Mouse (Mus musculus) liver, embryonic 15.5 days (tissue): ENCODE data around the gene Cyb5d1. TPM values are rescaled to one million over a fixed set of nuclear protein-coding genes. Genes with fewer than 3 reads are reported as not detected.

Experiments
- ATAC-seq: fragments of 200-750 bp; cut with Nextera tagmentation; 2 replicates; pipeline ENCODE4 v1.8.0; 2017; ENCODE audit warnings: moderate number of reproducible peaks, mild to moderate bottlenecking, moderate library complexity; ENCODE audit not compliant: insufficient read depth
- H3K27ac ChIP-seq: fragments of 300-500 bp; sonication (generic); replicated peaks from 2 replicates; pipeline ENCODE4 v1.5.1; 2015; ENCODE audit warnings: mild to moderate bottlenecking, inconsistent platforms
- H3K27me3 ChIP-seq: fragments of 300-500 bp; sonication (generic); 2 replicates; pipeline ENCODE4 v1.6.1; 2015; ENCODE audit warnings: mild to moderate bottlenecking, inconsistent platforms
- H3K36me3 ChIP-seq: fragments of 300-500 bp; sonication (generic); replicated peaks from 2 replicates; pipeline ENCODE4 v1.6.1; 2015; ENCODE audit warnings: moderate library complexity, mild to moderate bottlenecking, inconsistent platforms
- H3K4me1 ChIP-seq: fragments of 300-500 bp; sonication (generic); replicated peaks from 2 replicates; pipeline ENCODE4 v1.6.1; 2015; ENCODE audit warnings: inconsistent platforms
- H3K4me2 ChIP-seq: fragments of 300-500 bp; sonication (generic); 2 replicates; pipeline ENCODE4 v1.6.1; 2015; ENCODE audit warnings: moderate library complexity, mild to moderate bottlenecking, inconsistent platforms
- H3K4me3 ChIP-seq: fragments of 300-500 bp; sonication (generic); replicated peaks from 2 replicates; pipeline ENCODE4 v1.5.1; 2015; ENCODE audit warnings: mild to moderate bottlenecking, inconsistent platforms
- H3K9ac ChIP-seq: fragments of 300-500 bp; sonication (generic); 2 replicates; pipeline ENCODE4 v1.6.1; 2015; ENCODE audit warnings: moderate library complexity, mild to moderate bottlenecking, inconsistent platforms
- H3K9me3 ChIP-seq: fragments of 300-500 bp; sonication (generic); replicated peaks from 2 replicates; pipeline ENCODE4 v1.6.1; 2016; ENCODE audit warnings: inconsistent platforms
- WGBS: fragments of 180-500 bp; shearing (Covaris S2); methylation state at CpG from one replicate; pipeline ENCODE4 v1.1.7; 2015; ENCODE audit warnings: mixed read lengths; ENCODE audit not compliant: insufficient replicate concordance; 5-methylcytosine and 5-hydroxymethylcytosine counted together
- polyA plus RNA-seq: library from polyadenylated mRNA; unstranded; fragments of >200 nt; fragmentation: Nextera tagmentation; extraction: Ambion mirVana; gene quantifications from 2 replicates; pipeline ENCODE4 v1.2.1, GENCODE M21; 2015

Cyb5d1 gene
- polyA plus RNA-seq, 1 experiment from 2014 or later = 9.6 TPM

DNA sequence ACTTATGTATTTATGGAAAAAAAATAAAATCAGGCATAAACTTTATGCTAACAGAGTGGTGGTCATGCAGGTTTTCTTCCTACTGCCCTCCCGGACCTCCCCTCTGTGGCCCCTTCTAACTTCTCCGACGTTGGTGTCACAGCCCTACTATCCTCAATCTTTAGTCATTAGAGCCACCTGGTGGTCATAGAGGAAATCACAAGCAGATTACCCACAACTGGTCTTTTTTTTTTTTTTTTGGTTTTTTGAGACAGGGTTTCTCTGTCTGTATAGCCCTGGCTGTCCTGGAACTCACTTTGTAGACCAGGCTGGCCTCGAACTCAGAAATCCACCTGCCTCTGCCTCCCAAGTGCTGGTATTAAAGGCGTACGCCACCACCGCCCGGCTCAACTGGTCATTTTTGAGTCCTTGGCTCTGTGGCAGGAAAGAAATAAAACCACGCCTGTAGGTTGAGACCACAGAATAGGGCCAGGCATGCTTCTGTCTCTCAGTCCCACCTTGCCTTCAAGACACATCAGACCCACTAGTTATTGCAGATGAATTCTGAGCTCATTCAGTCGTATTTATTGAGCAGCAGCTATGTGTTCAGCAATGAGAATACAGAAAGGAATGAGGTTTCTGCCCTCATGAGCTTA is 4.9 kb downstream of the Cyb5d1 start:
- no peak for ATAC-seq
- H3K27ac ChIP-seq = no peak overlapping the region
- H3K27me3 ChIP-seq = no peaks in the 10 kb centered on the region
- H3K36me3 ChIP-seq = no peaks in the 10 kb centered on the region
- H3K4me2 ChIP-seq = no peak overlapping the region
- no peaks in the 10 kb centered on the region for H3K9me3 ChIP-seq
- WGBS = 37% methylated on average over 10 of the region's 10 CpGs
- no peak overlapping the region for H3K4me3 ChIP-seq
- H3K9ac ChIP-seq = no peak overlapping the region
- peaks cover 8% of the 10 kb centered on the region for H3K4me1 ChIP-seq

- Histone ChIP-seq H3K9me3 (no peaks in the 10 kb centered on the region), H3K27me3 (no peaks in the 10 kb centered on the region), H3K27ac (no peak overlapping the region), H3K4me3 (no peak overlapping the region), H3K4me2 (no peak overlapping the region), H3K36me3 (no peaks in the 10 kb centered on the region), H3K9ac (no peak overlapping the region), H3K4me1 (peaks cover 8% of the 10 kb centered on the region)
- 63% methylated on average over 14 of the region's 14 CpGs for WGBS
- ATAC-seq = no peak
Measured at GRCm38 (mm10) chr11:69389531-69390399, 5.7 kb downstream of the Cyb5d1 start.

GRCm38 (mm10) chr11:69388680-69389079 is 6.8 kb downstream of the Cyb5d1 start:
- no peak overlapping the region for H3K4me2 ChIP-seq
- no peak overlapping the region for H3K9ac ChIP-seq
- WGBS = 81% methylated on average over 4 of the region's 4 CpGs
- H3K4me1 ChIP-seq = 0 out of 2 replicates have a peak, but pooled peaks cover 4% of the 10 kb centered on the region
- H3K36me3 ChIP-seq = no peaks in the 10 kb centered on the region
- H3K27ac ChIP-seq = no peak overlapping the region
- no peak overlapping the region for H3K4me3 ChIP-seq
- no peaks in the 10 kb centered on the region for H3K27me3 ChIP-seq
- no peaks in the 10 kb centered on the region for H3K9me3 ChIP-seq
- no peak for ATAC-seq

DNA sequence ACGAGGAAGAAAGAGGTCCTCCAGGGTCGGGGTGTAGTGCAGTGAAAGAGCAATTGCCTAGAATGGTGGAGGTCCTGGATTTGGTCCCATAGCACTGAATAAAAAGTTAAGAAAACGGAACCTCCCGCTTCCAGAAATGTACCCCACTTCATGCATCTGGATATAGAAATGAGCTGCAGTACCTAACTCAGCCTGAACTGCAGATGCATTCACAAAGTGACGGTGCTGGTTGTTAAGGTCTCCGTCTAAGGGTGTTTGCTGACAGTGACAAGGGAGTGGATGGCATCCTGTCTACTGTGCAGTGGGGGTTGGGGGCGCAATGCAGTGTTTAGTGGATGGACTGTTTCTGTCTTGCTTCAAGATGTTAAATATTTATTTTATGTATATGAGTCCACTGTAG is 8.7 kb downstream of the Cyb5d1 start:
- H3K4me3 ChIP-seq = no peak overlapping the region
- no peak overlapping the region for H3K27ac ChIP-seq
- H3K36me3 ChIP-seq = no peaks in the 10 kb centered on the region
- 0 out of 2 replicates have a peak, but pooled peaks cover 4% of the 10 kb centered on the region for H3K4me1 ChIP-seq
- 68% methylated on average over 7 of the region's 7 CpGs for WGBS
- H3K9me3 ChIP-seq = no peaks in the 10 kb centered on the region
- no peaks in the 10 kb centered on the region for H3K27me3 ChIP-seq
- H3K9ac ChIP-seq = no peak overlapping the region
- ATAC-seq = no peak
- H3K4me2 ChIP-seq = no peak overlapping the region

DNA sequence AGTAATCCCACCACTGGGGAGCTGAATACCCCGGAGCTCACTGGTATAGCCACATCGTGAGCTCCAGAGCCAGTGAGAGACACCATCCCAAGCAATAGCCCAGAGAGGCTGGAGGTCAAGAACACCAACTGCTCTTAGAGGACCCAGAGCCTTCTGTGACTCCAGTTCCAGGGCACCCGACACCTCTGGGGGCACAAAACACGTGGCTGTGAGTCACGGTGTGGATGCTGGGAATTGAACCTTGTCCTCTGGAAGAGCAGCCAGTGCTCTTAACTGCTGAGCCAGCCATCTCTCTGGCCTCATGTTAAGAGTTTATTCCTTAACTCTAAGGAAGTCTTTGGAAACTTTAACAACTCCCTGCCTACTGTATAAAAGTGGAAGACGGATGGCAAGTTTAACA is 10.5 kb downstream of the Cyb5d1 start:
- Histone ChIP-seq H3K4me1 (0 out of 2 replicates have a peak, but pooled peaks cover 2% of the 10 kb centered on the region), H3K27me3 (no peaks in the 10 kb centered on the region), H3K4me3 (no peak overlapping the region), H3K9me3 (no peaks in the 10 kb centered on the region), H3K27ac (no peak overlapping the region), H3K36me3 (no peaks in the 10 kb centered on the region), H3K9ac (no peak overlapping the region), H3K4me2 (no peak overlapping the region)
- 62% methylated on average over 6 of the region's 6 CpGs for WGBS
- no peak for ATAC-seq

- ATAC-seq = no peak
- Histone ChIP-seq H3K36me3 (no peaks in the 10 kb centered on the region), H3K27ac (no peak overlapping the region), H3K9me3 (no peaks in the 10 kb centered on the region), H3K4me2 (no peak overlapping the region), H3K4me3 (no peak overlapping the region), H3K9ac (no peak overlapping the region), H3K4me1 (peaks cover 13% of the 10 kb centered on the region), H3K27me3 (no peaks in the 10 kb centered on the region)
- 68% methylated on average over 10 of the region's 10 CpGs for WGBS
Measured at GRCm38 (mm10) chr11:69382478-69383105, 12.8 kb downstream of the Cyb5d1 start.

- no peak overlapping the region for H3K27ac ChIP-seq
- ATAC-seq = no peak
- no peaks in the 10 kb centered on the region for H3K9me3 ChIP-seq
- H3K4me3 ChIP-seq = no peak overlapping the region
- peaks cover 24% of the 10 kb centered on the region for H3K4me1 ChIP-seq
- H3K9ac ChIP-seq = no peak overlapping the region
- no peaks in the 10 kb centered on the region for H3K27me3 ChIP-seq
- no peaks in the 10 kb centered on the region for H3K36me3 ChIP-seq
- H3K4me2 ChIP-seq = no peak overlapping the region
- WGBS = 77% methylated on average over 6 of the region's 6 CpGs
Measured at GRCm38 (mm10) chr11:69381356-69381755, 14.1 kb downstream of the Cyb5d1 start.

DNA sequence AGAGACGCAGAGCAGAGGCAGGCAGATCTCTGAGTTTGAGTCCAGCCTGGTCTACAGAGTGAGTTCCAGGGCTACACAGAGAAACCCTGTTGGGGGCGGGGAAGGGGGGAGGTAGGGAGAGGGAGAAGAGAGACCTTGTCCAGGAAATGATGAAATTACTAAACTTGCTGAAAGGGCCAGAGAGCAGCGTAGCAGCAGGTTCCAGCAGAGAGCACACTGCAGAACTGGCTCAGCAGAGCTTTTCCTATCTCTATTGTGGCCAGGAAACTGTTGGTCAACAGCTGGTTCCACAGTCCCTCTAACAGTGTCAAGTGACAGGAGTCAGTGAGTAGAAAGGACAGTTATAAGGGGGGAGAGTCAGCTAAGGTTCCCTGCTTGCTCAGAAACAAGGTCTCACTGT is 15.8 kb downstream of the Cyb5d1 start:
- Histone ChIP-seq H3K27me3 (no peaks in the 10 kb centered on the region), H3K4me1 (peaks cover 33% of the 10 kb centered on the region), H3K4me3 (no peak overlapping the region), H3K9me3 (no peaks in the 10 kb centered on the region), H3K9ac (no peak overlapping the region), H3K36me3 (0 out of 2 replicates have a peak, but pooled peaks cover 3% of the 10 kb centered on the region), H3K4me2 (no peak overlapping the region), H3K27ac (0 out of 2 replicates have a peak overlapping the region, but pooled peaks have one; percentile 3)
- WGBS = 43% methylated on average over 3 of the region's 3 CpGs
- ATAC-seq = peak; percentile 49

GRCm38 (mm10) chr11:69377766-69378165 is 17.7 kb downstream of the Cyb5d1 start:
- H3K9me3 ChIP-seq = no peaks in the 10 kb centered on the region
- 0 out of 2 replicates have a peak, but pooled peaks have one; percentile 45 for ATAC-seq
- WGBS = 49% methylated on average over 3 of the region's 3 CpGs
- peak overlapping the region; percentile 39 for H3K27ac ChIP-seq
- H3K9ac ChIP-seq = no peak overlapping the region
- H3K4me2 ChIP-seq = no peak overlapping the region
- H3K4me1 ChIP-seq = peaks cover 51% of the 10 kb centered on the region
- H3K36me3 ChIP-seq = 0 out of 2 replicates have a peak, but pooled peaks cover 6% of the 10 kb centered on the region
- H3K27me3 ChIP-seq = no peaks in the 10 kb centered on the region
- no peak overlapping the region for H3K4me3 ChIP-seq

- ATAC-seq = no peak
- Histone ChIP-seq H3K4me3 (no peak overlapping the region), H3K4me1 (peaks cover 73% of the 10 kb centered on the region)
Measured at GRCm38 (mm10) chr11:69375646-69376045, 19.8 kb downstream of the Cyb5d1 start.

More at GRCm38 (mm10) chr11:69375646-69376045, 19.8 kb downstream of the Cyb5d1 start:
- Histone ChIP-seq H3K27me3 (peaks cover 14% of the 10 kb centered on the region), H3K9ac (no peak overlapping the region), H3K9me3 (no peaks in the 10 kb centered on the region), H3K4me2 (no peak overlapping the region), H3K27ac (no peak overlapping the region), H3K36me3 (0 out of 2 replicates have a peak, but pooled peaks cover 6% of the 10 kb centered on the region)
- WGBS = 60% methylated on average over 4 of the region's 4 CpGs
